Mouse (Mus musculus): ENCODE data around the gene Hlx.
A peak's percentile ranks its signal among the peaks of the same experiment; 100 is the strongest.

Hlx gene

GRCm38 (mm10) chr1:184732556-184733049 is at the start of gene Hlx:
Hlx (minus strand) TSS chr1:184732619.
- DNase-seq, result no peak

DNA sequence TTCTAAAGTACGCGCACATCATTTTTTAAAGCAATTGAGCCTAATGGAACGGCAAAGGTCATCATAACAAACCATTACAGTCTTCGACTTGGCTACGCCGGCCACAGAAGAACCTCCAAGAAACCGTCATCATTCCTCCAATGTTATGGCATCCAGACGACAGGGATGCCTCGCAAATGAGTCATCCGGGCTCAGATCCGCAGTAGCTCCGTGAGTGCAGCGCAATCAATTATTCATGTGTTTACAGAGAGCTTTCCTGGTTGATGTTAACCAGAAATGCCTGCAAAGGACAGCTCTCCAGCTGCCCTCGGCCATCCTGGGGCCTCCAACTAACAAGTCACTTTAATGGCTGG is 49.7 kb upstream of the Hlx start:
- DNase-seq, result no peak

- DNase-seq, result no peak
Measured at GRCm38 (mm10) chr1:184781286-184782160, 49.1 kb upstream of the Hlx start.

GRCm38 (mm10) chr1:184778157-184778556 is 45.7 kb upstream of the Hlx start:
- no peak for DNase-seq

DNA sequence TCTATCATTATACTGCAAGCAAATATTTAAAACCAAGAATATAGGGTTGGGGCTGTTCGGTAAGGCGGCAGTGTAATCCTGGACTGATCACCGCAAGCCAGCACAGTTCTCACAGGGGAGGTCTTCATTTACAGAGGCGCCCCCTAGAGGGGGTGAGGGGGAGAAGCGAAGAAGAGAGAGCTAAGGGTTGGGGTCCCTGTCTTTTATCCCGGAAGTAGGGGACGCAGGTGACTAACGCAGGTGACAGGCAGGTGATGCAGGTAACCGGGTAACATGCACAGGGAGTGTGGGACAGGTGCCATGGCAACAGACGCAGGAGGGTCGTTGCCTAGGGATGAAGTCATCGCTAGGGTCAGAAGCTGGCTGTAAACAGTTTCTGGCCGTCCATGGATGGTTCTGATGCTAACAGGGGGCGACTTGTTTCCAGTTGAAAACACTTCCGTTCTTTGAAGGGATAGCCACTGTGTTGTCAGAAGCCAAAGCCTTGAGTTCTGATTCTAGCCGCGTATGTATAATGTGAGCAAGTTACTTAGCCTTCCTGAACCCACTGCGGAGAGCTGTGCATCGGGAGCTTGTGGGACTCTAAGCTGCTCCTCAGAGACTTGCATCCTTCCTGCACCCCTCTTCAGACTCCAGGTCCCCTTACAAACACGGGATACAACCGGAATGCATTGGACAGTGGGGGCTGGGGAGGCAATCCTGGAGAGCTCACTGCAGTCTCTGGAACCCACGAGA is 44.8 kb upstream of the Hlx start:
- no peak for DNase-seq

GRCm38 (mm10) chr1:184775289-184775688 is 42.9 kb upstream of the Hlx start:
- no peak for DNase-seq

- DNase-seq, result no peak
Measured at GRCm38 (mm10) chr1:184771891-184772249, 39.5 kb upstream of the Hlx start.

DNA sequence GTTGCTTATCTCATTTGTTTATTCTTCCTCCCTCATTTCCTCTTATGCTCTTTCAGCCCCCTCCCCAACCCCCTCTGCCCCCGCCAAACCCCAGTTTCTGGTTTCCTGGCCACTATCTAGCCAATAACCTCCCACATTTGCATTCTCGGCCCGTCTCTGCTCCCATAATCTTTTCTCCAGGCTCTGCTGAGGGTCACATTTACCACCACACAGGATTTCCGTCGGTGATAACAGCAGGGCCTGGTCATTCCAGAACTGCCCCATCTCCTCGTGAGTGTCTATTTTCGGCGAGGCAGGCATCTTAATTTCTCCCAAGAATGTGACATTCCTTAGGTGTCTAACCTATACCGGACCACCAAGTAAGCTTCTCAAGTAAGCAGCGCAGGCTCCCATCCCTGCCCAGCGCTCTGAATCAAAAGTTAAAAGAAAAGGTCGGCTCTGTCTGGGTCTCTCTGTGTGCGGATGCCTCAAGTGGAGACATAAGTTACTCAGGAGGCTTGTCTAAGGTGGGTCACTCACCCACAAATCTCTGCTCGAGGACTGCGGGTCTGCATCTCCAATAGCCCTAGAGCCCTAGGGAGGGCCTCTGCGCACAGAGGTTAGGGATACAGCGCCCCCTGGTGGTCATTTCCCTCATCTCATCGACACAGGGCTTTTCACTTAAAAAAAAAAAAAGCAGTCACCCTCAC is 38.9 kb upstream of the Hlx start:
- DNase-seq, result peak; percentile 26

GRCm38 (mm10) chr1:184763866-184764265 is 31.4 kb upstream of the Hlx start:
- DNase-seq, result no peak

- DNase-seq, result no peak
Measured at GRCm38 (mm10) chr1:184762941-184763340, 30.5 kb upstream of the Hlx start.

- DNase-seq, result no peak
Measured at GRCm38 (mm10) chr1:184761988-184762387, 29.6 kb upstream of the Hlx start.

GRCm38 (mm10) chr1:184752671-184753070 is 20.3 kb upstream of the Hlx start:
- no peak for DNase-seq

GRCm38 (mm10) chr1:184750114-184750664 is 17.8 kb upstream of the Hlx start:
- no peak for DNase-seq

GRCm38 (mm10) chr1:184748692-184749152 is 16.3 kb upstream of the Hlx start:
- DNase-seq, result peak; percentile 36

- no peak for DNase-seq
Measured at GRCm38 (mm10) chr1:184737876-184738479, 5.6 kb upstream of the Hlx start.

DNA sequence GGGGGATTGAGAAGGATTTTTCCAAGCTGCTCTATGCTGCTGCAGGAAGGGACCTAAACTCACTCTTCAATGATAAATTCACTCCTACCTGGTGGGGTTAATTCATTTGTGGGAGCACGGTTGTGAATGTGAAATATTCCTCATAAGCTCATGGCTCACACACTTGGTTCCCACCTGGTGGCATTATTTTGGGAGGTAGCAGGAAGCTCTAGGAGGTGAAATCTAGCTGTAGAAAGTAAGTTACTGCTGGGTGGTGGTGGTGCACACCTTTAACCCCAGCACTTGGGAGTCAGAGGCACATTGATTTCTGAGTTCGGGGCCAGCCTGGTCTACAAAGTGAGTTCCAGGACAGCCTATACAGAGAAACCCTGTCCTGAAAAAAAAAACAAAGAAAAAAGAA is 4.8 kb upstream of the Hlx start:
- no peak for DNase-seq

DNA sequence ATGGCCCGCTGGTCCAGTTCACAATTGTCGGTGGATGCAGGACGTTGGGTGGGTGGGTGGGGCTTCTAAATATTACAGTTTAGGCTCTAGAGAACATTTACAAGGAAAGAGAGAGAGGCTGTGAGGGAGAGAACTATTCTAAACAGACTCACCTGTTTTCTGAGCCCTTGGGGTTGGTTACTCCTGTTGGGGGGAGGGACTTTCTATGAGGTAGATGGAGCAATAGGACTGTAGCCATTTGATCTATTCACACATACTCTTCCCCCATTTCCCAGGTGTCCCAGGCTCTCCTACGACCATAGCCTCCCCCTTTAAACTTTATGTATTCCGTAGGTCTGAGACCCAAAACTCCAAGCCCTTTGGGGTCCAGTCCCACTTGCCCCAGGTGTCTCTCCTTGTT is 3.8 kb upstream of the Hlx start:
- DNase-seq, result no peak

- no peak for DNase-seq
Measured at GRCm38 (mm10) chr1:184734991-184735920, 2.8 kb upstream of the Hlx start.

GRCm38 (mm10) chr1:184734067-184734830 is 1.8 kb upstream of the Hlx start:
- no peak for DNase-seq

- no peak for DNase-seq
Measured at GRCm38 (mm10) chr1:184733300-184734066, 1.1 kb upstream of the Hlx start.

Data from cerebellum, adult 9-10 months (tissue).